Mouse (Mus musculus): ENCODE results near the gene Chd4. TPM values are rescaled to one million over a fixed set of nuclear protein-coding genes. Genes with fewer than 3 reads are reported as not detected.

Chd4 gene
- total and polyA plus RNA-seq, 3 experiments = 93.0 to 232 (median 173) TPM

GRCm38 (mm10) chr6:125099421-125099971, 3.7 kb downstream of the Chd4 start:
- no peak for TF ChIP-seq MYB (IDR thresholded peaks at IDR 0.05; ENCODE audit: low read depth, low read length)
- TF ChIP-seq ETS1 (IDR thresholded peaks at IDR 0.05; ENCODE audit: low read depth, low read length) = no peak
- TF ChIP-seq CHD2 (IDR thresholded peaks at IDR 0.05; ENCODE audit: low read length) = no peak
- TF ChIP-seq BHLHE40 (IDR thresholded peaks at IDR 0.05; ENCODE audit: borderline replicate concordance, low read depth, low read length) = no peak
- no peak for TF ChIP-seq RCOR1 (IDR thresholded peaks at IDR 0.05; ENCODE audit: low read depth, low read length)
- no peak for TF ChIP-seq KAT2A (conservative IDR thresholded peaks at IDR 0.05; ENCODE audit: low read depth, low read length)
- no peak for TF ChIP-seq TCF12 (IDR thresholded peaks at IDR 0.05; ENCODE audit: low read depth, low read length)
- TF ChIP-seq E2F4 (IDR thresholded peaks at IDR 0.05; ENCODE audit: borderline replicate concordance, low read depth, low read length) = no peak
- TF ChIP-seq EP300 (IDR thresholded peaks at IDR 0.05; ENCODE audit: low read depth in 1 of 2, low read length in 2 of 2) = no peak
- no peak for TF ChIP-seq ZMIZ1 (IDR thresholded peaks at IDR 0.05; ENCODE audit: low read depth, low read length)
- TF ChIP-seq ZC3H11A (IDR thresholded peaks at IDR 0.05; ENCODE audit: low read depth, low read length) = no peak
- TF ChIP-seq MAFK (IDR thresholded peaks at IDR 0.05; ENCODE audit: borderline replicate concordance, low read depth, low read length) = no peak
- no peak for TF ChIP-seq GABPA (IDR thresholded peaks at IDR 0.05; ENCODE audit: low read depth, low read length)
- TF ChIP-seq MYC (IDR thresholded peaks at IDR 0.05; ENCODE audit: low read depth, low read length) = no peak
- TF ChIP-seq ELF1 (IDR thresholded peaks at IDR 0.05; ENCODE audit: low read depth, low read length) = no peak
- TF ChIP-seq MAZ (IDR thresholded peaks at IDR 0.05; ENCODE audit: low read depth, low read length) = no peak
- TF ChIP-seq POLR2AphosphoS2 (IDR thresholded peaks at IDR 0.05; ENCODE audit: low read length) = no peak
- no peaks in the 10 kb centered on the region for H3K9me3 ChIP-seq (replicated peaks; ENCODE audit: insufficient read depth, low read length)
- DNase-seq (ENCODE audit: low read depth, low spot score) = no peak
- H3K4me1 ChIP-seq (ENCODE audit: control insufficient read depth in 1 of 2, insufficient read depth in 2 of 2, low read length in 2 of 2) = peaks cover 11 to 37% of the 10 kb centered on the region in 2 experiments
- no peak overlapping the region; the same call in 1 of the 2 replicates for H3K9ac ChIP-seq (ENCODE audit: control insufficient read depth, low read depth, low read length, poor library complexity, severe bottlenecking)
- no peak overlapping the region for H3K4me3 ChIP-seq (ENCODE audit: control insufficient read depth in 1 of 2, insufficient read depth in 1 of 2, low read depth in 2 of 2, low read length in 2 of 2)
- no peak overlapping the region for H3K27ac ChIP-seq (ENCODE audit: control insufficient read depth, low read depth, low read length)
- H3K36me3 ChIP-seq (ENCODE audit: control insufficient read depth in 1 of 2, insufficient read depth in 2 of 2, low read length in 2 of 2) = peaks cover 20 to 35% of the 10 kb centered on the region in 2 experiments
- no peaks in the 10 kb centered on the region for H3K27me3 ChIP-seq (ENCODE audit: control insufficient read depth in 1 of 2, insufficient read depth in 2 of 2, low read length in 2 of 2)
- H3K79me2 ChIP-seq (ENCODE audit: control insufficient read depth, insufficient read depth, low read length, poor library complexity) = peaks cover 37% of the 10 kb centered on the region

DNA sequence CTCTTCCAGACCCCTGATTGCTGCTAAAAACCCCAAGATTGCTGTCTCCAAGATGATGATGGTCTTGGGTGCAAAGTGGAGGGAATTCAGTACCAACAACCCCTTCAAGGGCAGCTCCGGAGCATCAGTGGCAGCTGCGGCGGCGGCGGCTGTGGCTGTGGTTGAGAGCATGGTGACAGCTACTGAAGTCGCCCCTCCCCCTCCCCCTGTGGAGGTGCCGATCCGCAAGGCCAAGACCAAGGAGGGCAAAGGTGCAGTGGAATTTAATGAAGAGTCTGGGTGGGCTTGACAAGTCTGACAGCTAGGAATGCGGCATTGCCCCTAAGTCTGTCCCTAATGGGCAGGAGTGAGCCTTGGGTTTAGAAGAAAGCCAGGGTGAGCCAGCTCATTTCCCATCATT, 5.7 kb downstream of the Chd4 start:
- no peak for DNase-seq (ENCODE audit: low read depth, low spot score)
- no peaks in the 10 kb centered on the region for H3K27me3 ChIP-seq (ENCODE audit: control insufficient read depth in 1 of 2, insufficient read depth in 2 of 2, low read length in 2 of 2)
- no peak overlapping the region for H3K27ac ChIP-seq (ENCODE audit: control insufficient read depth, low read depth, low read length)
- H3K9me3 ChIP-seq (replicated peaks; ENCODE audit: insufficient read depth, low read length) = no peaks in the 10 kb centered on the region
- TF ChIP-seq EP300 (IDR thresholded peaks at IDR 0.05; ENCODE audit: low read depth in 1 of 2, low read length in 2 of 2) (no peak), NELFE (IDR thresholded peaks at IDR 0.05; ENCODE audit: low read depth, low read length) (no peak), SMC3 (IDR thresholded peaks at IDR 0.05; ENCODE audit: low read depth, low read length) (no peak), ZNF384 (IDR thresholded peaks at IDR 0.05; ENCODE audit: low read depth, low read length) (no peak), POLR2A (IDR thresholded peaks at IDR 0.05; ENCODE audit: control insufficient read depth in 1 of 2, insufficient read depth in 1 of 2, low read depth in 1 of 2, low read length in 2 of 2, poor library complexity in 1 of 2) (no peak), ZC3H11A (IDR thresholded peaks at IDR 0.05; ENCODE audit: low read depth, low read length) (no peak), MEF2A (IDR thresholded peaks at IDR 0.05; ENCODE audit: extremely low read depth, insufficient replicate concordance, low read depth, low read length, poor library complexity, severe bottlenecking) (no peak), MXI1 (IDR thresholded peaks at IDR 0.05; ENCODE audit: low read depth, low read length) (no peak), NRF1 (IDR thresholded peaks at IDR 0.05; ENCODE audit: insufficient read depth, low read depth, low read length, poor library complexity, severe bottlenecking) (no peak), USF1 (IDR thresholded peaks at IDR 0.05; ENCODE audit: low read depth, low read length) (no peak), POLR2AphosphoS2 (IDR thresholded peaks at IDR 0.05; ENCODE audit: low read length) (no peak), CHD1 (IDR thresholded peaks at IDR 0.05; ENCODE audit: low read depth, low read length) (no peak), MAX (IDR thresholded peaks at IDR 0.05; ENCODE audit: low read length) (no peak)
- H3K79me2 ChIP-seq (ENCODE audit: control insufficient read depth, insufficient read depth, low read length, poor library complexity) = peaks cover 34% of the 10 kb centered on the region
- H3K4me1 ChIP-seq (ENCODE audit: control insufficient read depth in 1 of 2, insufficient read depth in 2 of 2, low read length in 2 of 2) = peaks cover 8 to 34% of the 10 kb centered on the region in 2 experiments; a peak in 3 of 4 replicates
- H3K4me3 ChIP-seq (ENCODE audit: control insufficient read depth in 1 of 2, insufficient read depth in 1 of 2, low read depth in 2 of 2, low read length in 2 of 2) = no peak overlapping the region
- H3K9ac ChIP-seq (ENCODE audit: control insufficient read depth, low read depth, low read length, poor library complexity, severe bottlenecking) = no peak overlapping the region
- peaks cover 29 to 31% of the 10 kb centered on the region in 2 experiments for H3K36me3 ChIP-seq (ENCODE audit: control insufficient read depth in 1 of 2, insufficient read depth in 2 of 2, low read length in 2 of 2)
